Mouse (Mus musculus) MEL (cell line): ENCODE measurements around the gene Nsd1.

Source experiments
- SIN3A ChIP-seq: IDR thresholded peaks from 2 replicates; pipeline ENCODE4 v1.6.1; 2012; ENCODE audit warnings: low read length, improper control_type of control experiment, inconsistent platforms
- USF2 ChIP-seq, 2 experiments: IDR thresholded peaks; 2 replicates each; pipeline ENCODE4 v1.6.1; 2011 to 2012; ENCODE audit warnings: improper control_type of control experiment in 2 of 2, low read length in 2 of 2, borderline replicate concordance in 1 of 2, inconsistent platforms in 1 of 2, low read depth in 1 of 2, mild to moderate bottlenecking in 1 of 2; ENCODE audit not compliant: insufficient read depth in 1 of 2

DNA sequence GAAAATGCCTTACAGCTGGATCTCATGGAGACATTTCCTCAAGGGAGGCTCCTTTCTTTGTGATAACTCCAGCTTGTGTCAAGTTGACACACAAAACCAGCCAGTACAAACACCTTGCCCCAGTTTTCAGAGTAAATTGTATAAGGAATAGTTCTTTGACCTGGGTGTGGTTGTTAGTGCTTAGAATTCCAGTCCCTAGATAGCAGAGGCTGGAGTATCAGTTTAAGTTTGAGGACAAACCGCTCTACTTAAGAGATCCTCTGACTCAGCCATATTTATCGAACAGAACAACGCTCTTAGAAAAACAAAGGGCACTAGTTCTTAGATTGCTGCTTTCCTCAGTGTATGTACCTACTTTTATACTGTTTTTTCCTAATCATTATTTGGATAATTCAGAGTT lies 33.6 kb downstream of the Nsd1 start:
- TF ChIP-seq USF2 (IDR thresholded peaks at IDR 0.05; ENCODE audit: borderline replicate concordance in 1 of 2, insufficient read depth in 1 of 2, low read depth in 1 of 2, low read length in 2 of 2) (no peak), SIN3A (no peak)
